Mouse (Mus musculus) large intestine, adult 2 months (tissue): Measurements from ENCODE around the gene F2rl1. TPM values are rescaled to one million over a fixed set of nuclear protein-coding genes. Genes with fewer than 3 reads are reported as not detected.

Experiments
- DNase-seq: peaks from one replicate; pipeline ENCODE4 v3.0.0-alpha.2; 2012; ENCODE audit warnings: low read depth, low spot score
- WGBS: fragments of 180-500 bp; shearing (Covaris S2); methylation state at CpG from one replicate; pipeline ENCODE4 v1.1.7; 2018; 5-methylcytosine and 5-hydroxymethylcytosine counted together
- polyA plus RNA-seq: library from polyadenylated mRNA; depleted of rRNA; stranded (reverse); fragments of >200 nt; gene quantifications from 2 replicates; pipeline ENCODE4 v1.2.3, GENCODE M21; 2012; rRNA removed

Gene F2rl1
- polyA plus RNA-seq, 1 experiment = 39.0 TPM

DNA sequence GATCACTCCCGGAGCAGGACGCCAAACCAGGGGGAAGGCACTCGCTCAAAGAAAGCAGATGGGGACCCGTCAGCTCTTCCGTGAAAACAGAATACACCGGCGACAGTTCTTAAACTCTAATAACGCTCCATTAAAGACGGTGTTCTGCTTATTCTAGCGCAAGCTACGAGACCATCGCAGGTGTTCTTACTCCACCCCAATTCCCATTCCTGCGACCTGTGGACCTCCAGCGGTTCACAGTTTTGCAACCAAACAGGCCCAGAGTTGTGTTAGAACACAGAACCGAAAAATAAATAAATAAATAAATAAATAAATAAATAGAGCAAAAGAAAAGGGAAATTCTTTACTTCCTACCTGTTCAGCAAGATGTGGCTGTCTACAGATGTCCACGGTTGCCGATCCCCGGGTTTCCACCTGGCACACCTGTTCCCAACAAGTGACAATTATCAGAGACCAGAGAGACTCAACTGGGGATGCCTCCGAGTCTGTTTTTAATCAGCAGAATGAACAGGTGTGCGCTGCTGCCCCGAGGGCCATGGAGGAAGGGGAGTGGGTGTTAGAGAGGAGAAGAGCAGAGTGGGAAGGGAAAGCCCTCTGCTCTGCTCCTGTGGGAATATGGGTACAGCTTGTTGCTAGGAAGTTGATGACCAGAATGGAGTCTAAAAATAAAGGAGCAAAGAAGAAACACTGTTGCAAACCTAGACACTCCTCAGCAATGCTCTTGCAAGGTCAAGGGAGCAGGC lies 46.2 kb downstream of the F2rl1 start, which contains the start of gene S100z:
S100z (minus strand) TSS at position 51 of the 743 bp plus-strand sequence.
- WGBS = 89% methylated on average over 21 of the region's 21 CpGs
- DNase-seq = no peak

DNA sequence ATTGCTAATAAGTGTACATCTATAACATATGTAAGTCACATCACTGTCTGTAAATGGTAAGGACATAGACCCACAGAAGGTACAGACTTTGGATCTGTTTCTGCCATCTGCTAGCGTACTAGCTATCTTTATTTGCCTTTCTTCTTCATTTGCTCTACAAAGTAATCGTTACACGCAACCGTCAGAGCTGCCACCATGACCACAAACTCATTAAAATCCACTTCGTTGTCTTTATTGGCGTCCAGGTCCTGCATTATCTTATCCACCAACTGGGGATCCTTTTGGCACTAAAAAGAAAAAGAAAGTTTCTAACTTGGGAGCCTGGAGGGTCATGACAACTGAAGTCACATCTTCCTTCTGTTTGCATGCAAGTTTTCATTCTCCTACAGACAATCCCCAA lies 47.9 kb downstream of the F2rl1 start:
- 52% methylated on average over 6 of the region's 6 CpGs for WGBS
- no peak for DNase-seq

DNA sequence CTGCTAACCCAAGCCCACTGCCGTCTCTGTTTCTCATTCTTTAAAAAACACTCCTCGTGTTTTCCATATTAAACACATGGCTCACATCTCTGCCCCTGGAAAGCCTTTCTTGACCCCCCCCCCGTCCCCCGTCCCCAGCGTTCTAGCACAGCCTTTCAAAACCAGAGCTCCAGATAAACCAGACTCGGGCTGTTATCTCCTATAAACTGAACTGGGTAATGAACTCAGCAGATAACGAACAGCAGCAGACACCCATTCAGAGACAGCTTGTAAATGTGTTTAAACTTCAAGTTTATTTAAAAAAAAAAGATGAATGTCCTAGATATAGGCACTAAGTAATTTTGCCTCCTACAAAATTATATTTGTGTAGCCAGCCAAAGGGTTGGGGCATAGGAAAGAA lies 49.9 kb downstream of the F2rl1 start:
- WGBS = 38% methylated on average over 7 of the region's 7 CpGs
- DNase-seq = no peak

DNA sequence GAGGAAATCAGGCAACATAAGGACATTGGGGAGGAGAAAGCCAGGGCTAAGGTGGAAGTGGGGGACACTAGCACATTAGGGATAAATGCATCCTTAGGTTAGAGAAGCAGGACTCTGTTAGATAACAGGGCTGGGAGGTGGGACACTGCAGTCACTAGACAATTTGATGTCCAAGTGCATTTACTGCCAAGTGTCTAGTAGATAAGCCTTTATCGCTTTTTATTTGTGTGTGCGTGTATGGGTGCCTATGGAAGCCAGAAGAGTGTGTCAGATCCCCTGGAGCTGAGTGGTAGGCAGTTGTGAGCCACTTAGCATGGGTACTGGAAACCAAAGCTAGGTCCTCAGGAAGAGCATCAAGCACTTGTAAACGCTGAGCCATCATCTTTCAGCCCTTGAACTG lies 50.7 kb downstream of the F2rl1 start:
- DNase-seq = no peak
- 78% methylated on average over 3 of the region's 3 CpGs for WGBS

DNA sequence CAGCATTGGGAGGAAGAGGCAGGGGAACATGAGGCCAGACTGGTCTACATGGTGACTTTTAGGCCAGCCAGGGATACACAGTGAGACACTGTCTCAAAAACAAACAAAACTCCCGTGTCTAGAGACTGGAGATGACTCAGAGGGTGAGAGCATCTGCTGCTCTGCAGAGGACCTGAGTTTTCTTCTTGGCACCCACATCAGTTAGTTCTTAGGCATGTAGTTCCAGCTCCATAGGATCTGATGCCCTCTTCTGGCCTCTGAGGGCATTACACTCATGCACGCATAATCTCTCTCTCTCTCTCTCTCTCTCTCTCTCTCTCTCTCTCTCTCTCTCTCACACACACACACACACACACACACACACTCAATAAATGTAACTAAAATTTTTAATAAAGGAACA lies 54.1 kb downstream of the F2rl1 start:
- no peak for DNase-seq
- 61% methylated on average over 2 of the region's 2 CpGs for WGBS

Other genes starting within 250 kb of the F2rl1 start
- 14.3 and 15.9 TPM in 2 replicates for gene Zbed3, start 201.6 kb downstream of the F2rl1 start, polyA plus RNA-seq
- 11.2 and 14.1 TPM in 2 replicates for gene Aggf1, start 149.9 kb downstream of the F2rl1 start, polyA plus RNA-seq
- gene Crhbp, start 80.3 kb downstream of the F2rl1 start, polyA plus RNA-seq = not detected in 2 replicates
- 0.48 TPM in 1 of 2 replicates, not detected in the other for gene S100z, start 46.5 kb downstream of the F2rl1 start, polyA plus RNA-seq
- gene F2r, start 93.3 kb upstream of the F2rl1 start, polyA plus RNA-seq = 9.2 and 13.1 TPM in 2 replicates
- gene F2rl2, start 171.6 kb upstream of the F2rl1 start, polyA plus RNA-seq = 0.35 and 0.67 TPM in 2 replicates